Mouse (Mus musculus) midbrain, embryonic 12.5 days (tissue): ENCODE measurements around the gene Fam110a. TPM values are rescaled to one million over a fixed set of nuclear protein-coding genes. Genes with fewer than 3 reads are reported as not detected.

ENCODE experiments used
- ATAC-seq: fragments of 200-750 bp; cut with Nextera tagmentation; 2 replicates; pipeline ENCODE4 v1.8.0; 2017; ENCODE audit warnings: low read depth, moderate TSS enrichment, moderate library complexity; ENCODE audit not compliant: low FRiP score
- H3K27ac ChIP-seq: fragments of 300-500 bp; sonication (generic); replicated peaks from 2 replicates; pipeline ENCODE4 v1.5.1; 2016; ENCODE audit warnings: mild to moderate bottlenecking
- H3K27me3 ChIP-seq: fragments of 300-500 bp; sonication (generic); 2 replicates; pipeline ENCODE4 v1.6.1; 2016; ENCODE audit warnings: mild to moderate bottlenecking
- H3K36me3 ChIP-seq: fragments of 300-500 bp; sonication (generic); 2 replicates; pipeline ENCODE4 v1.6.1; 2016
- H3K4me1 ChIP-seq: fragments of 300-500 bp; sonication (generic); 2 replicates; pipeline ENCODE4 v1.6.1; 2016
- H3K4me2 ChIP-seq: fragments of 300-500 bp; sonication (generic); replicated peaks from 2 replicates; pipeline ENCODE4 v1.6.1; 2016; ENCODE audit warnings: mild to moderate bottlenecking, moderate library complexity
- H3K4me3 ChIP-seq: fragments of 300-500 bp; sonication (generic); 2 replicates; pipeline ENCODE4 v1.5.1; 2016; ENCODE audit warnings: mild to moderate bottlenecking
- H3K9ac ChIP-seq: fragments of 300-500 bp; sonication (generic); replicated peaks from 2 replicates; pipeline ENCODE4 v1.6.1; 2016; ENCODE audit warnings: mild to moderate bottlenecking, moderate library complexity
- H3K9me3 ChIP-seq: fragments of 300-500 bp; sonication (generic); 2 replicates; pipeline ENCODE4 v1.6.1; 2016; ENCODE audit warnings: mild to moderate bottlenecking
- WGBS: fragments of 180-500 bp; shearing (Covaris S2); methylation state at CpG from one replicate; pipeline ENCODE4 v1.1.7; 2016; 5-methylcytosine and 5-hydroxymethylcytosine counted together
- microRNA counts: library from miRNA; unstranded; fragments of <30 nt; microRNA quantifications from one replicate; lab custom pipeline; 2017
- microRNA-seq: library from miRNA; unstranded; fragments of <30 nt; microRNA quantifications from one replicate; pipeline ENCODE4, GENCODE M21; 2017
- polyA plus RNA-seq: library from polyadenylated mRNA; unstranded; fragments of >200 nt; fragmentation: Nextera tagmentation; extraction: Ambion mirVana; gene quantifications from 2 replicates; pipeline ENCODE4 v1.2.1, GENCODE M21; 2016

The Fam110a gene
- polyA plus RNA-seq, 1 experiment from 2014 or later: 114 TPM

- Histone ChIP-seq H3K27ac (no peak overlapping the region), H3K9ac (no peak overlapping the region), H3K4me2 (no peak overlapping the region), H3K36me3 (no peaks in the 10 kb centered on the region), H3K4me1 (peaks cover under 1% of the 10 kb centered on the region), H3K9me3 (no peaks in the 10 kb centered on the region), H3K4me3 (no peak overlapping the region), H3K27me3 (no peaks in the 10 kb centered on the region)
- ATAC-seq: no peak
- WGBS: 55% methylated on average over 8 of the region's 8 CpGs
Measured at GRCm38 (mm10) chr2:151921068-151921467, 59.0 kb downstream of the Fam110a start.

MicroRNAs within 50 kb of the gene (microRNA counts, 519-probe panel; counts per million panel counts)
- not detected for microRNA mmu-miR-1953 (lab: Ali Mortazavi, UCI)

Small RNA genes within 50 kb of the gene (microRNA-seq; reads per million reads assigned to microRNA genes)
- 1.6 reads per million for gene Mir1953

Other genes starting within 250 kb of the Fam110a start
- 48.1 and 50.4 TPM in 2 replicates for gene Psmf1, start 236.0 kb downstream of the Fam110a start, polyA plus RNA-seq
- gene Rspo4, start 137.3 kb downstream of the Fam110a start, polyA plus RNA-seq: 0.18 TPM in 1 of 2 replicates, not detected in the other
- gene Angpt4, start 69.0 kb downstream of the Fam110a start, polyA plus RNA-seq: 0.43 TPM in 1 of 2 replicates, not detected in the other
- 0.94 and 1.2 TPM in 2 replicates for gene Slc52a3, start 16.3 kb upstream of the Fam110a start, polyA plus RNA-seq
- gene Scrt2, start 101.3 kb upstream of the Fam110a start, polyA plus RNA-seq: 15.3 and 17.1 TPM in 2 replicates
- gene Srxn1, start 125.3 kb upstream of the Fam110a start, polyA plus RNA-seq: 14.3 and 15.2 TPM in 2 replicates
- gene Tcf15, start 163.3 kb upstream of the Fam110a start, polyA plus RNA-seq: 3.4 and 3.8 TPM in 2 replicates
- 92.3 and 97.8 TPM in 2 replicates for gene Csnk2a1, start 246.6 kb upstream of the Fam110a start, polyA plus RNA-seq